Mouse (Mus musculus): ENCODE data around the gene Galt. TPM values are rescaled to one million over a fixed set of nuclear protein-coding genes. Genes with fewer than 3 reads are reported as not detected.

Galt gene
- polyA plus RNA-seq, 1 experiment from 2014 or later = 90.5 TPM

DNA sequence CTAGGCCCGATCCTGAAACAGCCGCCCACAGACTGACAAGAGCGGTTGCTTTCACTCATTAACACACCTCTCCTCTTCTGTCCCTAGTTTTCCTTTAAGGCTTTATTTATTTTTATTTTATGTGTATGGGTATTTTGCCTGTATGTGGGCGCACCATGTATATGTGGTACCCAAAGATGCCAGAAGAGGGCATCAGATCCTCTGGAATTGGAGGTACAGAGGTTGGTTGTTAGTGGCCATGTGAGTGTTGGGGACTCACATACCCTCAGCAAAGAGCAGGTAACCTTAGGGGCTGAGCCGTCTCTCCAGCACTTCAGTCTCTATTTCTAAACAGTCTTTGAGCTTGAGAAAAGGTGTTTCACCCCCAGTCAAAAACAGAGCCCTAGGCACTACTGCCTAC is 39.4 kb upstream of the Galt start:
- no peak overlapping the region for H3K9ac ChIP-seq (ENCODE audit: low read depth, low read length)
- peaks cover 43% of the 10 kb centered on the region for H3K36me3 ChIP-seq (ENCODE audit: control insufficient read depth, insufficient read depth)
- no peaks in the 10 kb centered on the region for H3K27me3 ChIP-seq (replicated peaks; ENCODE audit: control insufficient read depth, insufficient read depth, low read length)
- H3K9me3 ChIP-seq (ENCODE audit: control insufficient read depth) = no peaks in the 10 kb centered on the region
- H3K27ac ChIP-seq (ENCODE audit: low read depth, low read length) = no peak overlapping the region
- 88% methylated on average over 5 of the region's 5 CpGs for WGBS
- TF ChIP-seq CTCF (IDR thresholded peaks at IDR 0.05; ENCODE audit: low read depth) = peak; percentile 72
- no peak overlapping the region for H3K4me3 ChIP-seq (ENCODE audit: low read depth, low read length)
- ATAC-seq = no peak
- peaks cover 4% of the 10 kb centered on the region; the same call in 1 of the 2 replicates for H3K4me1 ChIP-seq (replicated peaks; ENCODE audit: control insufficient read depth, insufficient read depth, low read length)
- no peak overlapping the region for H3K4me2 ChIP-seq (replicated peaks; ENCODE audit: low read depth)

DNA sequence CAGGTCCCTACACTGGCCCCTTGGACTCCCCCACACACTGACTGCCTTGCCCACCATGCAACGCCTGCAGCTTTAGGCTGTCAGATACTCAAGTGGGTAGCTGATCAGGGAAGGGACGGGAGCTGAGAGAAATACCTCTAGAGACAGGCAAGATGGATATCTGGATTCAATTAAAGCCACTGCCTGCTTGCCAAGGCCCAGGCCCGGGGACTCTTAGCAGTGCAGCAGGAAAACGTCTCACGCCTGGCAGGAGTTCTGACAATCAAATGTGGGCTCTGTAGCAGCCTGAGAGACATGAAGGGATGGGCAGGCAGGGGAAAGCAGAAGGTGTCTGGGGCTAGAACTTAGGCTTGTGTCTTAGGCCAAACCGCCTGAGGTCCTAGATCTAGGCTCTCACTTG is 38.2 kb upstream of the Galt start:
- no peaks in the 10 kb centered on the region for H3K27me3 ChIP-seq (replicated peaks; ENCODE audit: control insufficient read depth, insufficient read depth, low read length)
- no peak overlapping the region for H3K4me3 ChIP-seq (ENCODE audit: low read depth, low read length)
- H3K4me1 ChIP-seq (replicated peaks; ENCODE audit: control insufficient read depth, insufficient read depth, low read length) = peaks cover 4% of the 10 kb centered on the region; the same call in 1 of the 2 replicates
- TF ChIP-seq CTCF (IDR thresholded peaks at IDR 0.05; ENCODE audit: low read depth) = no peak
- no peak overlapping the region for H3K4me2 ChIP-seq (replicated peaks; ENCODE audit: low read depth)
- no peak overlapping the region for H3K27ac ChIP-seq (ENCODE audit: low read depth, low read length)
- WGBS = 82% methylated on average over 6 of the region's 6 CpGs
- H3K9me3 ChIP-seq (ENCODE audit: control insufficient read depth) = no peaks in the 10 kb centered on the region
- ATAC-seq = no peak
- H3K36me3 ChIP-seq (ENCODE audit: control insufficient read depth, insufficient read depth) = peaks cover 46% of the 10 kb centered on the region
- no peak overlapping the region for H3K9ac ChIP-seq (ENCODE audit: low read depth, low read length)

GRCm38 (mm10) chr4:41722918-41723351 is 32.1 kb upstream of the Galt start, which contains the start of gene Dctn3:
Dctn3 (minus strand) TSS chr4:41723170.
- no peaks in the 10 kb centered on the region for H3K4me1 ChIP-seq (replicated peaks; ENCODE audit: control insufficient read depth, insufficient read depth, low read length)
- peaks cover 28% of the 10 kb centered on the region for H3K36me3 ChIP-seq (ENCODE audit: control insufficient read depth, insufficient read depth)
- H3K27me3 ChIP-seq (replicated peaks; ENCODE audit: control insufficient read depth, insufficient read depth, low read length) = peaks cover 36% of the 10 kb centered on the region
- H3K9ac ChIP-seq (ENCODE audit: low read depth, low read length) = peak within 1 kb of the TSS; percentile 77
- peak; percentile 92 for ATAC-seq
- H3K27ac ChIP-seq (ENCODE audit: low read depth, low read length) = no peak within 1 kb of the TSS
- H3K4me3 ChIP-seq (ENCODE audit: low read depth, low read length) = peak within 1 kb of the TSS; percentile 95
- TF ChIP-seq CTCF (IDR thresholded peaks at IDR 0.05; ENCODE audit: low read depth) = no peak
- WGBS = under 1% methylated on average over 27 of the region's 27 CpGs
- no peaks in the 10 kb centered on the region for H3K9me3 ChIP-seq (ENCODE audit: control insufficient read depth)
- H3K4me2 ChIP-seq (replicated peaks; ENCODE audit: low read depth) = peak within 1 kb of the TSS; percentile 85

DNA sequence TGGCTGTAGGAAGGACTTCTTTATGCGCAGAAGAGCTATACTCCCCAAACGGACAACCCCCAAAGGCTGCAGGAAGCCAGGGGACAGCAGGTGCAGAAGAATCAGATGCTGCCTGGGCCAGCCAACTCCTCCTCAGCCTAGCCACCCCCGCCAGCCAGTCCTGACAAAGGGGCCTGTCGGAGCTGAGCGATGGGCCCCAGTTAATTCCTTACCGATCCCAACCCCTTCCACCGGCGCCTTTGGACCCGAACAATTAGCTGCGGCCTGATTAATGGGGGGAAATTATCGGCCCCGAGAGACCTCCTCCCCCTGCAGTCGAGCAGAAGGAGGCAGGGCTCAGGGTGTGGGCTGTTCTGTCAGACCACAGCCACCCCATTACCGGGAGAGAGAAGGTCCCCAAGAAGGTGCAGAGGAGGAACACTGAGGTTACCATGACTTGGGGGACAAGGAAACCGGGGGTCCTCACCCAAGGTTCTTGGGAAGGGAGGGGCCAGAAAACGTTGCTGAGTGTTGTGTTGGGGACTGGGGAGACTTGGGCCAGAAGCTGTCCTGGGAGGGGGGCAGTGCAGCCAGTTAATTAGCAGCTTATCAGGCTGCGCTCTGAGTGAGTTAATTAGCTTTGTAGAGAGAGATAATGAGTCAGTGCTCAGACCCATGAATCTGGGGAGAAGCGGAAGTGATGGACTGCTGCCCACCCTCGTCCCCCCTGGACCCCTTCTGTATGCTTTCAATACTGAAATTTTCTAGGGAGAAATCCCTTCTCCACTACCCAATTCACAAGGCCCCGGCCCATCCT is 28.0 kb upstream of the Galt start:
- Histone ChIP-seq H3K4me2 (replicated peaks; ENCODE audit: low read depth) (no peak overlapping the region), H3K27me3 (replicated peaks; ENCODE audit: control insufficient read depth, insufficient read depth, low read length) (peaks cover 73% of the 10 kb centered on the region), H3K27ac (ENCODE audit: low read depth, low read length) (no peak overlapping the region), H3K4me1 (replicated peaks; ENCODE audit: control insufficient read depth, insufficient read depth, low read length) (no peaks in the 10 kb centered on the region), H3K9ac (ENCODE audit: low read depth, low read length) (no peak overlapping the region), H3K4me3 (ENCODE audit: low read depth, low read length) (no peak overlapping the region), H3K36me3 (ENCODE audit: control insufficient read depth, insufficient read depth) (no peaks in the 10 kb centered on the region), H3K9me3 (ENCODE audit: control insufficient read depth) (no peaks in the 10 kb centered on the region)
- WGBS = 19% methylated on average over 20 of the region's 20 CpGs
- ATAC-seq = no peak
- no peak for TF ChIP-seq CTCF (IDR thresholded peaks at IDR 0.05; ENCODE audit: low read depth)

GRCm38 (mm10) chr4:41731052-41731765 is 23.8 kb upstream of the Galt start, which contains the start of gene Arid3c:
Arid3c (minus strand) TSS chr4:41731142.
- Histone ChIP-seq H3K9ac (ENCODE audit: low read depth, low read length) (0 out of 2 replicates have a peak within 1 kb of the TSS, but pooled peaks have one; percentile 11), H3K36me3 (ENCODE audit: control insufficient read depth, insufficient read depth) (no peaks in the 10 kb centered on the region), H3K4me1 (replicated peaks; ENCODE audit: control insufficient read depth, insufficient read depth, low read length) (no peaks in the 10 kb centered on the region), H3K27me3 (replicated peaks; ENCODE audit: control insufficient read depth, insufficient read depth, low read length) (peaks cover 52% of the 10 kb centered on the region), H3K9me3 (ENCODE audit: control insufficient read depth) (no peaks in the 10 kb centered on the region), H3K4me3 (ENCODE audit: low read depth, low read length) (peak within 1 kb of the TSS; percentile 40), H3K4me2 (replicated peaks; ENCODE audit: low read depth) (peak within 1 kb of the TSS; percentile 66), H3K27ac (ENCODE audit: low read depth, low read length) (no peak within 1 kb of the TSS)
- ATAC-seq = peak; percentile 51; the same call in 1 of the 2 replicates
- TF ChIP-seq CTCF (IDR thresholded peaks at IDR 0.05; ENCODE audit: low read depth) = no peak
- 1% methylated on average over 50 of the region's 50 CpGs for WGBS

All from intestine, postnatal 0 days (tissue).